Mouse (Mus musculus) cerebellum, postnatal 36 days (tissue): Measurements from ENCODE around the gene Large1.
"Not testable (repeated sequence)": the region's sequence is repeated elsewhere in the genome, so short reads cannot be mapped to it uniquely, and the experiment has no call there.

ENCODE experiments used
- DNase-seq, 2 experiments: peaks; one replicate each; pipeline ENCODE4 v3.0.0; 2021 to 2022; ENCODE audit warnings: mixed read lengths in 2 of 2

Large1 gene

GRCm38 (mm10) chr8:73353108-73353793, at the start of gene Large1:
Gene Large1, minus strand, starts transcription at chr8:73353540.
- DNase-seq = peak; percentile 97 to 98

GRCm38 (mm10) chr8:73400343-73400742, 47.0 kb upstream of the Large1 start:
- DNase-seq = no peak

- DNase-seq = not testable (repeated sequence)
Measured at GRCm38 (mm10) chr8:73373001-73373400, 19.7 kb upstream of the Large1 start.

- DNase-seq = peak; percentile 44 to 69
Measured at GRCm38 (mm10) chr8:73355979-73356378, 2.6 kb upstream of the Large1 start.

- DNase-seq = peak; percentile 75 to 77
Measured at GRCm38 (mm10) chr8:73354201-73354881, 1.0 kb upstream of the Large1 start.

GRCm38 (mm10) chr8:73353794-73354179, 447 bp upstream of the Large1 start:
- no peak for DNase-seq

GRCm38 (mm10) chr8:73352301-73353107, 836 bp downstream of the Large1 start:
- DNase-seq = peak; percentile 45 to 49

GRCm38 (mm10) chr8:73350366-73350765, 3.0 kb downstream of the Large1 start:
- peak in 1 of 2 experiments; percentile 25 for DNase-seq

GRCm38 (mm10) chr8:73342761-73343395, 10.5 kb downstream of the Large1 start:
- no peak for DNase-seq

GRCm38 (mm10) chr8:73336845-73337244, 16.5 kb downstream of the Large1 start:
- no peak for DNase-seq

GRCm38 (mm10) chr8:73329131-73329530, 24.2 kb downstream of the Large1 start:
- no peak for DNase-seq

GRCm38 (mm10) chr8:73328056-73328455, 25.3 kb downstream of the Large1 start:
- peak; percentile 14 to 23 for DNase-seq

GRCm38 (mm10) chr8:73324667-73325066, 28.7 kb downstream of the Large1 start:
- peak; percentile 68 to 75 for DNase-seq

GRCm38 (mm10) chr8:73323591-73323990, 29.7 kb downstream of the Large1 start:
- DNase-seq = no peak

GRCm38 (mm10) chr8:73319500-73319899, 33.8 kb downstream of the Large1 start:
- not testable (repeated sequence) for DNase-seq

- no peak for DNase-seq
Measured at GRCm38 (mm10) chr8:73313911-73314310, 39.4 kb downstream of the Large1 start.

- no peak for DNase-seq
Measured at GRCm38 (mm10) chr8:73312714-73313607, 40.4 kb downstream of the Large1 start.

- no peak for DNase-seq
Measured at GRCm38 (mm10) chr8:73310471-73310870, 42.9 kb downstream of the Large1 start.

- DNase-seq = no peak
Measured at GRCm38 (mm10) chr8:73310036-73310435, 43.3 kb downstream of the Large1 start.

- no peak for DNase-seq
Measured at GRCm38 (mm10) chr8:73303907-73304306, 49.4 kb downstream of the Large1 start.

- no peak for DNase-seq
Measured at GRCm38 (mm10) chr8:73302947-73303346, 50.4 kb downstream of the Large1 start.

GRCm38 (mm10) chr8:73295531-73295930, 57.8 kb downstream of the Large1 start:
- DNase-seq = no peak
